Mouse (Mus musculus) cerebellum, adult 2 months (tissue): Measurements from ENCODE around the gene 2700081O15Rik.

Source experiments
- CTCF ChIP-seq: fragments of 200-500 bp; IDR thresholded peaks from 2 replicates; pipeline ENCODE4 v1.5.1; 2011; ENCODE audit warnings: low read depth, mild to moderate bottlenecking, control low read depth, low read length, moderate library complexity, borderline replicate concordance; ENCODE audit not compliant: insufficient read depth
- POLR2A ChIP-seq: fragments of 200-500 bp; IDR thresholded peaks from 2 replicates; pipeline ENCODE4 v1.6.1; 2011; ENCODE audit warnings: low read length, control low read depth, borderline replicate concordance; ENCODE audit not compliant: insufficient read depth

GRCm38 (mm10) chr19:7404623-7405229 is 12.7 kb upstream of the 2700081O15Rik start:
- no peak for TF ChIP-seq CTCF
- no peak for TF ChIP-seq POLR2A
